Mouse (Mus musculus) adrenal gland, postnatal 25 days (tissue): Measurements from ENCODE around the gene Olfr913. TPM values are rescaled to one million over a fixed set of nuclear protein-coding genes. Genes with fewer than 3 reads are reported as not detected.

Experiments
- DNase-seq: peaks from one replicate; pipeline ENCODE4 v3.0.0; 2021; ENCODE audit warnings: mixed read lengths
- long read RNA-seq: library from polyadenylated mRNA; stranded (forward); transcript quantifications from one replicate; pipeline ENCODE4 v2.0.0, GENCODE M21; 2021
- total RNA-seq: library from RNA; stranded (reverse); gene quantifications from 2 replicates; pipeline ENCODE4 v1.2.3, GENCODE M21; 2021

Gene Olfr913
- total RNA-seq, result not detected in 2 replicates
- long read RNA-seq, result 0 reads

- no peak for DNase-seq
Observed at GRCm38 (mm10) chr9:38592459-38592858, at the start of gene Olfr913. Olfr913 (plus strand) TSS chr9:38592759.

- no peak for DNase-seq
Observed at GRCm38 (mm10) chr9:38579878-38580277, 12.7 kb upstream of the Olfr913 start, which contains the start of gene Olfr912. Olfr912 (plus strand) TSS chr9:38580178.

DNA sequence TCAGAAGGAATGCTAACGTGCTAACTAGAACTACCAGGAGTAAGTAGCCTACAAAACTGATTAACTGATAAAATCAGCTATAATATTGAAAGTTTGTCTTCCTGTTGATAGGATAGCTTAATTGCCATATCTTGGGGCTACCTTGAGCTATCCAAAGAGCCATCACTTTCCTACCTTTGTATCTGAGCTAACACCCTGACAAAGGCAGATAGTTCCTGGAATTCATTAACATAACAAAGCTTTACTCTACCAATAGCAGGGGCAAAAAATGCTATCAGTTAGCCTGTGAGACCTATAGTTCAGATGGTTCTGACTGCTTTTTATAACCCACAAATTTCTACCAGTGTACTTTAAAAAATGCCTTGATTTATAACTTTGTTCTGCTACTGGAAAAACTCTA, 1.5 kb upstream of the Olfr913 start:
- no peak for DNase-seq

GRCm38 (mm10) chr9:38604802-38605201, 12.2 kb downstream of the Olfr913 start, which contains the start of gene Olfr914:
Olfr914 (plus strand) TSS chr9:38605102.
- DNase-seq, result no peak

DNA sequence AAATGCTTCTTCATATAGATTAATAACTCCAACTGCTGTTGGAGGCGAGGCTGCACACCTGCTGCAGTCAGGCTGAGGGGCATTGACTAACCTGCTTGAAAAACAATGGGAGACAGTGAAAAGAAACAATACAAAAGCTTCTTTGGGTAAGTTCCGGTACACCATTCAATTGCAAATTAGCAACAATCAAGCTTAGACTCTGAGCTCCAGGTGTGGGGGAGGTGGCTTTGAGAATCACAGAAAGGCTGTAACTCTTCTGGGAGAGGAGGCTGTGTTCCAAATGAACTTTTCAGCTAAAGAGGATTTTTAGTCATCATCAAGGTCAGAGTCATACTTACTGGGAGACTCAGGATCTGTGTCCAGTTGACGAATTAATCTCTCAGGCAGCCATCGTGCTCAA, 39.8 kb downstream of the Olfr913 start:
- no peak for DNase-seq

Other genes starting within 250 kb of the Olfr913 start
- not detected in 2 replicates for gene Olfr898, start 244.3 kb upstream of the Olfr913 start, total RNA-seq
- gene Olfr250, start 225.9 kb upstream of the Olfr913 start, total RNA-seq, result not detected in 2 replicates
- not detected in 2 replicates for gene Olfr251, start 215.7 kb upstream of the Olfr913 start, total RNA-seq
- gene Olfr147, start 191.1 kb upstream of the Olfr913 start, total RNA-seq, result not detected in 2 replicates
- gene Olfr901, start 163.3 kb upstream of the Olfr913 start, total RNA-seq, result not detected in 2 replicates
- not detected in 2 replicates for gene Olfr902, start 145.1 kb upstream of the Olfr913 start, total RNA-seq
- gene Olfr904, start 129.6 kb upstream of the Olfr913 start, total RNA-seq, result not detected in 2 replicates
- not detected in 2 replicates for gene Olfr905, start 121.7 kb upstream of the Olfr913 start, total RNA-seq
- gene Olfr906, start 105.7 kb upstream of the Olfr913 start, total RNA-seq, result not detected in 2 replicates
- gene Olfr907, start 97.0 kb upstream of the Olfr913 start, total RNA-seq, result not detected in 2 replicates
- gene Olfr911-ps1, start 71.2 kb upstream of the Olfr913 start, total RNA-seq, result not detected in 2 replicates
- not detected in 2 replicates for gene Olfr910, start 54.9 kb upstream of the Olfr913 start, total RNA-seq
- not detected in 2 replicates for gene Olfr912, start 12.6 kb upstream of the Olfr913 start, total RNA-seq
- gene Olfr914, start 12.3 kb downstream of the Olfr913 start, total RNA-seq, result not detected in 2 replicates
- not detected in 2 replicates for gene Olfr916, start 67.1 kb downstream of the Olfr913 start, total RNA-seq
- not detected in 2 replicates for gene Olfr917, start 73.1 kb downstream of the Olfr913 start, total RNA-seq
- not detected in 2 replicates for gene Olfr918, start 81.8 kb downstream of the Olfr913 start, total RNA-seq
- gene Olfr919, start 110.9 kb downstream of the Olfr913 start, total RNA-seq, result not detected in 2 replicates
- 39.8 and 55.8 TPM in 2 replicates for gene Vwa5a, start 125.5 kb downstream of the Olfr913 start, total RNA-seq
- gene Olfr920, start 159.5 kb downstream of the Olfr913 start, total RNA-seq, result 0.14 and 0.46 TPM in 2 replicates
- gene Olfr921, start 180.3 kb downstream of the Olfr913 start, total RNA-seq, result not detected in 2 replicates
- gene Olfr922, start 221.9 kb downstream of the Olfr913 start, total RNA-seq, result not detected in 2 replicates
- gene Olfr923, start 233.8 kb downstream of the Olfr913 start, total RNA-seq, result not detected in 2 replicates